Mouse (Mus musculus) cerebral cortex, adult 2 months (tissue): ENCODE results near the gene Prom2.

Source experiments
- WGBS: fragments of 180-500 bp; shearing (Covaris S2); methylation state at CpG from one replicate; pipeline ENCODE4 v1.1.7; 2018; 5-methylcytosine and 5-hydroxymethylcytosine counted together

Gene Prom2

DNA sequence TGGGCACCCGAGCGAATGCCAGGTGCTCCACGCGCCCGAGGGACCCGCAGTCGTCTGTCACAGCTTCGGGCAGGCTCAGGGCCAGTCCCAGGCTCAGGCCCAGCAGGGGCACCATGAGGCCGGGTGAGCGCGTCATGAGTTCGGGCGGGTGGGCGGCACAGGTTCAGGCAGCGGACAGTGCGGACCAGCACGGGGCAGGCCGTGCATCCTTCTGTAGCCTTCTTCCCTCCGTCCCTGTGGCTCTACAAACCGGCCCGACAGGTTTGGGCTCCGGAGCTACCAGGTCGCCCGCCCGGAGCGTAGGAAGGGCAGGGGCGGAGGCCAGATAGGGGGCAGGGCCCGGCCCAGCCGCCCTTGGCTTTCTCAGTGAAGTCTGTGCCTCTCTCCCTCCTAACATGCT, at the start of gene Prom2:
Prom2 (minus strand) TSS at position 283 of the 400 bp plus-strand sequence.
- 38% methylated on average over 29 of the region's 29 CpGs for WGBS

DNA sequence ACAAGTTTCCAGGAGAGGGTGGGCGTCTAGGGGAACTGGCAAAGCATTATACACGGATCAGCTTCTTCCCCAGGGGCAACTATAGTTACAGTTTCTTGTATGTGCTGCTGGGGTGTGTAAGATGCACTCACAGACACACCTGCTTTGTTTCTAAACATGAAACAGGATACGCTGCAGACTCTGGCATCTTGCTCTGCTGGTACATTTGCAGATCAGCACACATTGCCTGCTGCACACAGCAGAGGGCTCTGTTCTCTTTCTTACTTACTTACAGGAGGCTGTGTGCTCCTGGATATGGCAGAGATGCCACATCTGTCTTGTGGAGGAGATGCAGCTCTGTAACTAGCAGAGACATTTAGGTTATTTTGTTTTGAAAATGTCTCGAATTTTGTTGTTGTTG, 49.6 kb upstream of the Prom2 start:
- 64% methylated on average over 4 of the region's 4 CpGs for WGBS

DNA sequence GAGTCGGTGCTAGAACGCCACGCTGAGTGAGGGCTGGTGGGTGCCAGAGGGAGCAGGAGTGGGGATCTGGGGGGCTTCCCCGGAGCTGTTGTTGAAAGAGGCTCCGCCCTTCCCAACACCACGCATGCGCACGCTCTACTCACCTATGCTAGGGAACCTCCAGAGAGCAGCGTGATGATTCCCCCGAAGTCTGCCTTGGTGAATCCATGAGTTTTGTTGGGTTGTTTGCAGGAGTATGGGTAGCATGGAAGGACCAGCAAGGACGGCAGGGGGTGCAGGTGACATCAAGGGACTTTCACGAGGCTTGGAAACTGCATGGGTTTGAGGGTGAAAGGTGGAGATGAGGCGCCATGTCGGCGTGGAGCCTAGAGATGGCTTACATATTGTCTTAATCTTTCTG, 48.9 kb upstream of the Prom2 start:
- WGBS: 80% methylated on average over 15 of the region's 15 CpGs

DNA sequence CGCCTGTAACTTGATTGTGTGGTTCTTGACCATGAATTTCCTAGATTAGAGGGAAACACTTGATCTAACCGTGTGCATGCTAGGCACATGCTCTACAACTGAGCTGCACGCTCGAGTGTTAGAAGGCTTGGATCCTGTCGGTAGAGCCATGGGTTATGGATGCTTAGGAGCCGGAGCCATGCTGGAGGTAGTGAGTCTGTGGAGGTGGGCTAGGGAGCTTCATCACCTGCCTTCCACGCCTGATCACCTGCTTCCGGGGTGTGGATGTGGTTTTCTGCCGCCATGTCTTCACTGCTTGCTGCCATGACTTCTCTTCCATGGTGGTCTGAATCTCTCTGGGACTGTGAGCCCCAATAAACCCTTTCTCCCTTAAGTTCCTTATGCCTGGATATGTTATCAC, 47.6 kb upstream of the Prom2 start:
- 89% methylated on average over 9 of the region's 9 CpGs for WGBS

DNA sequence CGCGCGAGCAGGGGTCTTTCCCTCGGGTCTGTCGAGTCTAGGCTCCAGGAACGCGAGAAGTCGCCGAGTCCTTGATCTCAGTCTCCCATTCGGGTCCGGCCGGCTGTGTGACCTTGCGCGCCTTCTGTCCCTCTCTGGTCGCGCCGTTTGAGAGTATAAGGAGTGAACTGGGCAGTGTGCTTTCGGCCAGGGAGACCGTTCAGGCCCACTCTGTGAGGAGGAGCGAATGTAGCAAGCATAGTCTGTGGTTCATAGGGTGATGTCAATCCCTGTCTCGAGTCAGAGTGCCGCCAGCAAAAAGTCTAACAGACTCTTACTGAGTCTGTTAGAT, 46.2 kb upstream of the Prom2 start:
- under 1% methylated on average over 22 of the region's 22 CpGs for WGBS

DNA sequence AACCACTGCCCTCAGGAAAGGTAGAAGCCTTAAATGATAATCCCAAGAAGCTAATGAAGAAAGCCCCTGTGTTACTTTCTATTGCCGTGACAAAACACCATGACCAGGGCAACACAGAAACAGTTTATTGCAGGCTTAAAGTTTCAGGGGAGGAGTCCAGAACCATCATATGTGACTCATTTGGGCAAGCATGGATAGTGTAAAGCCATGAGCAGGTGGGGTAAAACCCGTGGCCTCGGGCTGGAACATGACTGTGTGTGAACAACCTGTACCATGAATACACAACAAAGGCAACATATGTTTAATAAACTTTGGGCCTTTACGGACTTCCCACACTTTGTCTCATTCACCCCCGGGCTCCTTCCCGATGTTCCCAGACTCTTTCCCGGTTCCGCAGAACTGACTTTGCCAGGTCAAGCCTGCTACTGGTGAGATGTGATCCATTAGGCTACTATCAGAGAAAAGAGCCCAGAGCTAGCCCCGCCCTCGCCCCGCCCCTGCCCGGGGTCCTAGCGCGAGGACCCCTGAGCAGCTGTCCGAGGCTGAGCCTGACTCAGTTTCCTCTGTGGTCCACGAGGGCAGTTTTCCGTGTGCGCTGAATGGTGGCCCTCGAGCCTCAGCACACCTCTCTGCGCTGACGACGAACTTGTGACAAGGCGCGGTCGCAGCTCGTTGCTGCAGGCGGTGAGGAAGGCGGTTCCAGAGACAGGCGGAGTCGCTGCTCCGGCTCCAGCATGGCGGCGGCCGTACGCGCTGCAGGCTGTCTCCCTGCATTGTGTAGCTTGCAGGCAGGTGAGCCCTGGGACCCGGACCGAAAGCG, 45.6 kb upstream of the Prom2 start, which contains the start of the genes Zfp661 and Mrps5:
Zfp661 (minus strand) TSS at position 401 of the 820 bp plus-strand sequence.
Mrps5 (plus strand) TSS at position 529 of the 820 bp plus-strand sequence.
- 4% methylated on average over 39 of the region's 39 CpGs for WGBS

GRCm38 (mm10) chr2:127584436-127584858, 43.2 kb upstream of the Prom2 start:
- WGBS: under 1% methylated on average over 24 of the region's 24 CpGs

DNA sequence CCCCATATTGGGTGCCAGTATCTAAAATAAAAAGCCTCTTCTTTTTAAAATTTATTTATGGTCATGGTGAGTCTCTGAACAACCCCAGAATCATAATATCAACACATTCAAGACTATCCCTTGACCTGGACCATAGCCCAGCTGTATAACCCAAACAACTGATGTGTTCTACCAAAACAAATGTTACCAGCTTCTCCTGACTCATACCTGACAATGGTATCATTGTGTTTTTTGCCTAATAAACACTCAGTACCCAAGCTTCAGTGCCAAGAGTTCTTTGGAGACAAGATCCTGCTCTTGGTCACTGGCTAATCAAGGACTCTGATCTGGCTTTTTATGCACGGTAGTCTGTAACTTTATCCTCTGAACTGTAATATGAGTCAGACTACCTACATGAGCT, 32.1 kb upstream of the Prom2 start:
- 26% methylated on average over 1 of the region's 1 CpGs for WGBS

- WGBS: 9% methylated on average over 18 of the region's 18 CpGs
Measured at GRCm38 (mm10) chr2:127559070-127559966, 18.1 kb upstream of the Prom2 start.

GRCm38 (mm10) chr2:127551078-127551477, 9.8 kb upstream of the Prom2 start:
- WGBS: 59% methylated on average over 5 of the region's 5 CpGs

DNA sequence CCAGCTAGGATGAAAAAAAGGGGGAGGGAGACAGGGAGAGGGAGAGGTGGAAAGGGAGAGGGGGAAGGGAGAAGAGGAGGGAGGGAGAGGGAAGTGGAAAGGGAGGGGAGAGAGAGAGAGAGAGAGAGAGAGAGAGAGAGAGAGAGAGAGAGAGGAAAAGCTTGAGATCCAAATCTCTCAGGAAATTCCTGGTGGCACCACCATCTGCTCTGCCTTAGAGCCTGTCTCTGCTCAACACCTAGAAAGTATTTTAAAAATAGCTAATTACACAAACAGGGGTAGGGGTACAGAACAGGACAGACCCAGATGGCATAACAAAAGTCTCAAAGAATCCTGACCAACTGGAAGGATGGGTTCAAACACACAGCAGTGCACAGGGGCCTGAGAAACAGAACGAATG, 9.2 kb upstream of the Prom2 start:
- 73% methylated on average over 1 of the region's 1 CpGs for WGBS

GRCm38 (mm10) chr2:127548342-127549074, 7.2 kb upstream of the Prom2 start:
- WGBS: 86% methylated on average over 5 of the region's 5 CpGs

GRCm38 (mm10) chr2:127541697-127542096, 430 bp upstream of the Prom2 start:
- WGBS: 88% methylated on average over 2 of the region's 2 CpGs

DNA sequence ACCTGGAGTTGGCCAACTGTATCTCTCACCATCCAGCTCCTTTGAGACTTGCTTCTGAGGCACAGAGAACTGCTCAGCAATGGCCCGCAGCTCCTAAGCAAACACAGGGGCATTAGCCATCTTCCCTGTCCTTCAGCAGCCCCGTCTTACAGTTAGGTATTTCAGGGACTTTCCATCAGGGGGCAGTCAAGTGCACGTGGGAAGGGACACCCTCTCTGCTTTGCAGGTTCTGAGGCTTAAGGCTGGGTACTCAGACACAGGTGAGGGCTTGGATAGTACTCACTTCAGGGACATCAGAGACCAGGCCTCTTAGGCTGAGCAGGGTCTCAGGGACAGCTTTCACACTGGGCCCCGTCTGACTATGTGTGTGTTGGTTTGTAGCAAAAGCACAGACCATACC, 1.8 kb downstream of the Prom2 start:
- 43% methylated on average over 4 of the region's 4 CpGs for WGBS

DNA sequence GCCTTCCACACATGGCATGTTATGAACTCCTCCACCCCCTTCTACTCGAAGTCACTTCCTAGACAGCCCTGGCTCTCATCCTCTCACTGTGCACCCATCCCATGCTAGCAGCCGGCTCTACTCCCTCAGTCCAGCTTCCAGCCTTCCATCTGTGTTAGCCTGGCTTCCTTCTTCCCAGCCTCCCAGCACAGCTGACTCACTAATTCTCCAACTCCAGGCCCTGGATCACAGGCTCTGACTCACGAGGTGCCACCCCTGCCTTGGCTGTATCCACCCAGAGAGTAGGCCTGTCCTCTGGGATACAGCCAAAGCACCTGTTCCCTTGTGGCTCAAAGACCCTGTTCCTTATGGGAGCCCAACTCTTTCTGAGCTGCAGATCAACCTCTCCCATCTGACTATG, 3.7 kb downstream of the Prom2 start:
- 34% methylated on average over 3 of the region's 3 CpGs for WGBS

GRCm38 (mm10) chr2:127535363-127535762, 5.9 kb downstream of the Prom2 start:
- WGBS: 46% methylated on average over 9 of the region's 9 CpGs

GRCm38 (mm10) chr2:127532379-127532778, 8.9 kb downstream of the Prom2 start:
- WGBS: 41% methylated on average over 9 of the region's 9 CpGs

GRCm38 (mm10) chr2:127531592-127531991, 9.7 kb downstream of the Prom2 start:
- WGBS: 92% methylated on average over 2 of the region's 2 CpGs

- WGBS: 85% methylated on average over 3 of the region's 3 CpGs
Measured at GRCm38 (mm10) chr2:127530418-127530817, 10.8 kb downstream of the Prom2 start.

DNA sequence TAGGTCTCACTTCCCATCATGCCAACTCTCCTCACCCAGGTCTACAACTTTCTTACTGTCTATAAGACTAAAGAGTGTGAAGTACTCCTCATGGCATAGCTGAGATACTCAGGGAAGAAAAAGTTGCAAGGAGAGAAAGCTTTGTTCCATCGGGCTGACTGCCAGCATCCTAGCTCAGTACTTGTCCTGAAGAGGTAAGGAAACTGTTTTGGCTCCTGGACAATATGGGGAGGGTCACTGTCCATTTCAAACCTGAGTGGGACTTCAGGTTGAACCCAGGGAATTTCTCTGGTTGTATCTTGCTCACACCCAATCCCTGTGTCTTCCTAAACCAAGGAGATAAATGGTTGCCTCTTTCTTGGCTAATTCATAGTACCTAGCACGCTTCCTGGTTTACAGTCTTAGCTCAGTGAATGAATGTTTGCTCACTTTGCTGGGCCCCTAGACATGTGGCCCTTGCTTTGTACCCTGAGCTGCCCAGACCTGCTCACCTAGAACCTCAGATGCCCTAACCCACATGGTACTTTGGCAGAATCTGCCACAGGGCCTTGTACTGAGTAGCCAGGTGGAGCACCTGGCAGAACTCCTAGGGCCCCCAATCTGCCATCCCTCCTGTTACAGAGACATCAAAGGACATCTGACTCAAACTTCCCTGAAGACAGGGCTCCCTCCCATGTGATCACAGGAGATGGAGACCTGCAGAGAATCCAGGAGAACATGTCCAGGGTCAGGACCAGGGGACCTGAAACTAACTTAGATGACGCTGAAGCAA, 16.1 kb downstream of the Prom2 start:
- WGBS: 88% methylated on average over 3 of the region's 3 CpGs
